Mouse (Mus musculus) retina, postnatal 1 day (tissue): ENCODE measurements around the gene Chit1.

Experiments used
- DNase-seq: peaks from one replicate; pipeline ENCODE4 v3.0.0-alpha.2; 2012

The Chit1 gene

DNA sequence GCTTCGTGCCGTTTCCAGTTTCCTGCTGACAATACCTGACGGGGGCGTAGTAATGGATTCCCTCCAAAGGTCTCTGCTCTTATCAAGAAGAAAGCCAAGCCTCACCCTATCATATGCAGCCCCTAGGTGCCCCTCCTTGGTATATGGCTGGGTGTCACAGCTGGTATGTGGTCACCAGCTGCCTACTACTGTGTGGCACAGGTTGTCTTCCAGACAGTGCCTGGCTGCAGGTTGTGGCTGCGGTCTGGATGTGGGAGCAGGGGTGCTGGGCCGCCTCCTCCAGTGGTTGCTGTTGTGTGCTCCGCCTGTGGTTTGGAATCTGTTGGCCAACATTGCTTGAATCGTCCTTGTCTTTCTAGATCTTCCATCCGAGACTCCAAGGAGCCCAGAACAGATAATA is 39.7 kb downstream of the Chit1 start:
- no peak for DNase-seq

GRCm38 (mm10) chr1:134151655-134152412 is 40.8 kb downstream of the Chit1 start:
- peak; percentile 94 for DNase-seq

DNA sequence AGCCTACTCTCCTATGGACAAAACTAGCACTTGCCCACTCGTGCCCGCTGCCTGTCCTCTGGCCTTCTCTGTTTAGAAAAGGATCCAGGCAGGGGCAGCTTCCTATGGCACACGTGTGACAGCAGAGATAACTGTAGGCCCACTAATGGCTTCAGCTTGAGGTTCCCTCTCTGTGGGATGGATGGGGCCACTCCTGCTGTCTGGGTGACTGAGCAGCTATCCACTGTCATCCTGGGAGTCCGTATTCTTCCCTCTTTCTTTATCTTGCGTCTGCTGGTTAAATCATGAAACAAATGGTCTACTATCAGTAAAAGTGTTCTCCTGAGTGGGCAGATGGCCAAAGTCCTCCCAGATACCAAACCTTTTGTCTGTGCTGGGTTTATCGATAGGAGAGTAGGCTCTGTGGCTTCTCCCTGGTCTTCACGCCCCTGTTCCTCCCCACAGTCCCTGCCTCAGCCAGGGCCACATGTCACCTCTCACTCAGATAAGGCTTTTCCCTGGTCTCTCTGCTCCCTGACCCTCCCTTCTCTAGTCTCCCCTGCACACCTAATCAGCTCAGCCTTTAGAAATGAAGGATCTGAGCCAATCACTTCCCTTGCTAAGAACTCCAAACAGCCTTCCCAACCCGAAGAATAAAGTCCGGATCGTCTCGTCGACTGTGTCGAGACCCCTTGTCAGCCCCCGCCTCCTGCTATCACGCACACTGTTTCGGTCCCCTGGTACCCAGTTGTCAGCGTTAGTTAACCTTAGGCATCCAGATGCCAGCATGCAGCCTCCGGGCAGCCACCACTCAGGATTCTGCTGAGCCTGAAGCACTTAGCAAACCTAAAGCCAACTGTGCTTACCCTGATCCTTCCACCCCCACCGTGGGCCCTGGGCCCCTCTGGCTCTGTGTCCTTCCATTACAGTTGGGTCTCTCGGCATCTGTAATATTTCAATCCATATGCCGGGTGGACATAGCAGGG is 41.9 kb downstream of the Chit1 start:
- no peak for DNase-seq

DNA sequence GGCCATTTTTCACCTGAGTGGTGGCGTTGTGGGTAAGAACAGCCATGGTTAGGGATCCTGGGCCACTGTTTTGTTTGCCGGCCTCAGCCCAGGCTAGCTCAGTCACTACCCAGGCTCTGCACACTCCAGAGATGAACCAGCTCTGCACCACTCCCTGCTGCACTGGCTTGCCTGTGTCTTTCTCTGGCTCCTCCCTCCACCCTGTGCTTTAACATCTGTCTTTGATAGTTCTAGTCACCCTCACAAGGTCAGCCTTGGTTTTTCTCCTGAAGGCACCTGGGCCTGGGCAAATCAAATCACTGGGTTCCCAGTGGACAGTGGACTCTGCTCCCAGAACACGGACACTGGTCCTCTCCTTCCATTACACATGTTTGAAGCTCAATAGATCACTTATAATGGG is 43.1 kb downstream of the Chit1 start:
- DNase-seq = no peak

DNA sequence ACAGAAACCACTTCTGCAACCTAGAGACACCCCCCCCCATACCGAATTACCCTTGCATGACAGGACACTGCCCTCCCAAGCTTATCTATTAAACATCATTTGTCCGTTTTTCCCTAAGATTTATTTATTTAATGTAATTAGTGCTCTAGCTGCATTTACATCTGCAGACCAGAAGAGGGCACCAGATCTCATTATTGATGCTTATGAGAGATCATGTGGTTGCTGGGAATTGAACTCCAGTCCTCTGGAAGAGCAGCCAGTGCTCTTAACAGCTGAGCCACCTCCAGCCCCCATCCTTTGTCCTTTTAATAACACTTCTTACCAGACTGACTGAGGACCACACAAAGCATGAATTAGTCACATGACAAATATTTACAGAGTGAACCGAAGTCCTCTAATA is 43.6 kb downstream of the Chit1 start:
- no peak for DNase-seq

- no peak for DNase-seq
Measured at GRCm38 (mm10) chr1:134160404-134160803, 49.4 kb downstream of the Chit1 start.

DNA sequence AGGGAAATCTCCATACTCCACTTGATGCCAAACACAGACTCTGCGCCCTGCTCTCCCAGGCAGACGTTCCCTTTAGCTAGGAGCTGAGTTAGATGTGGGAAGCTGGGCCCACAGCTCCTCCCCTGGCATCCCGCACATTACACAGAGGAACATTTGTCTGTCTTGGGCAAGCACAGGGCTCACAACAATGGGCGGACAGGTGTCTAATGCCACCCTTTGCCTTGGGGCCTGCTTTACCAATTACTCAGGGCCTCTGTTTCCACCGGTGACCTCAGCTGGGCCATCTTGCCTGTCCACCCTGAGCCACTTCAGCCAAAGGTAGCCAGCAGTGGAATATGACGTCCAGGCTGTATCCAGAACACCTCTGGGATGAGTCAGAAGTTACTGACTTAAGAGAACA is 50.4 kb downstream of the Chit1 start:
- no peak for DNase-seq

DNA sequence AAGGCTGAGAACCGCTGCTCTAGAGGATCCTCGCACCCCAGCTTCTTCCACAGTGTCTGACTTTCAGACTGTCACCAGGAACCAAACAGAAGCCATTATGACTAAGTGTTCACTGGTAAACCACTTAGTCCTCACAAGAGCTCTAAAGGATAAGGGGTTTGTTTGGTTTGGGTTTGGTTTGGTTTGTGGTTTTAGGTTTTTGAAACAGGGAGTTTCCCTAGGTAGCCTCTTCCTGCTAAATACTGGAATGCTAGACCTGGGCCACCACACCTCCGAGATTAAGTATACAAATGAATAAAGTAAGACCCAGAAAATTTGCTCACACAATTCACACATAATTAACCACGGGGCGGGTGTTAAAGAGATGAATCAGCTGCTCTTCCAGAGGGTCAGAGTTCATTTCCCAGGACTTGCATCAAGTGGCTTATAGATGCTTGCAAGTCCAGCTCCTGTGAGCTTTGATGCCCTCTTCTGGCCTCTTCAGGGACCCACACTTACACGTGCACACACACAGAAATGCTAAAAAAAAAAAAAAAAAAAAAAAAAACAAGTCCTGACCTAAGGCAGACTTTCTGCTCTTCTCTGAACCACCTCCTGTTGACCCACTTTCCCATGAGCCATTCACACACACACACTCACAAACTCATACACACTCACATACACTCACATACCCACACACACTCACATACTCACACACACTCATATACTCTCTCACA is 51.6 kb downstream of the Chit1 start:
- DNase-seq = no peak

- DNase-seq = no peak
Measured at GRCm38 (mm10) chr1:134163476-134163875, 52.4 kb downstream of the Chit1 start.

GRCm38 (mm10) chr1:134164454-134164853 is 53.4 kb downstream of the Chit1 start:
- DNase-seq = no peak

DNA sequence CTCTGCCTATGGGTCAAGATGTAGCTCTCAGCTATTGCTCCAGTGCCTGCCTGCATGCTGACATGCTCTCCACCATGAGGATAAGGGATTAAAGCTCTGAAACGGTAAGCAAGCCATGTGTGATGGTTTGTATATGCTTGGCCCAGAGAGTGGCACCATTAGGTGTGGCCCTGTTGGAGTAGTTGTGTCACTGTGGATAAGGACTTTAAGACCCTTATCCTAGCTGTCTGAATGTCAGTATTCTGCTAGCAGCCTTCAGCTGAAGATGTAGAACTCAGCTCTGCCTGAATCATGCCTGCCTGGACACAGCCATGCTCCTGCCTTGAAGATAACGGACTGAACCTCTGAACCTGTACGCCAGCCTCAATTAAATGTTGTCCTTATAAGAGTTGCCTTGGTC is 55.5 kb downstream of the Chit1 start:
- DNase-seq = no peak

DNA sequence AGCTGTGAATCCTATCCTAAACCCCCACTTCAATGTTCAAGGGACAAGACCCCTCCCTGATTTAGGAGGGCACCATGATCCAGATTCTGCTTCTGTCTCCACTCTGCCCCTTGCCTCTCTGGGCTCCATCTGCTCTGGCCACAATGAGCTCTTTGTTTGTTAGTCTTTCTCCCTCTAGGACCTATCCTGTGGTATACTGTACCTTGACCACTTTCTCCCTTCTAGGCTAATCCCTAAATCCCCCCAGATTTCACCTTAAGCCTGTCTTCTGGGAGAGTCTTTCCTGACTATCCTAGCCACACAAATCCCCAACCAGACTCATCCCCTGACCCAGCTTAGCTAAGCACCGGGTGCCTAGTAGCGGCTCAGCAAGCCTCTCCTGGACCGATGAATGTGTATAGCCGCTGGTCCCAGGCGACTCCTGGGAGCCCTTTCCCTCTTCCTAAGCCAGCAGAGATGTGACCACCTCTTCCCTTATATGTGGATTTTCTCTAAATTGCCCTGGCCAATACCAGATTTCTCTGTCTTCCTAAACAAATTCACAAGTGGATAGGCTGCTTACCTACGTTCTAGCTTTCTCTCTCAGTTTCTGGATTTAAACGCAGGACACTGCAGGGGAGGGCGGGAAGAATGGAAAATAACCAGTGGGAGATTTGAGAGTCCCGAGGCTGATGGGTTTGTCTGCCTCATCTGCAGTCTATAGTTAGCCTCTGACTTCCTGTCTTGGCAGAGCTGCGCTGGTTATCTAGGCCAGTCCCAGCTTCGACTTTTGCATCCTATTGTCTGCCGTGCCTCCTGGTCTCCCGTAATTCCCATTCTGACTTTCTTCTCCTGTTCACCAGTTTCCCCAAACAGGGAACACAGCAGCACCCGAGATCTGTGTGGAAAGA is 56.6 kb downstream of the Chit1 start:
- peak; percentile 82 for DNase-seq

DNA sequence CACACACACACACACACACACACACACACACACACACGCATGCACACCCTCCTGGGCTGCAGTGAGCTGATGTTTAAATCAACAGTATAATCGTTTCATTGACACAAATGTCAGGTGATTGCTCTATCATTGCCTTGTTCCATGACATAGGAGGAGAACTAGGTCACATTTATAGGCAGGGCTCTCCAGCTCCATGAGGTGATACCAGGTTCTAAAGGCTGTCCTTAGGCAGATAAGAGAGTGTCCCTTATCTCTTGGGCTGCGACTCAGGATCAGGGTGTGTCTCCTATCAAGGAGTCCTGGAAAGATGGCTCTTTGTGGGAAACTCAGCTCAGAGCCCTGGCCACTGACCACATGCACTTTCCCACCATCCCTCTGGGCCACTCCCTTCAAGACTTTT is 57.5 kb downstream of the Chit1 start:
- DNase-seq = no peak

GRCm38 (mm10) chr1:134168985-134169697 is 58.1 kb downstream of the Chit1 start:
- no peak for DNase-seq

- DNase-seq = no peak
Measured at GRCm38 (mm10) chr1:134173081-134173480, 62.0 kb downstream of the Chit1 start.

DNA sequence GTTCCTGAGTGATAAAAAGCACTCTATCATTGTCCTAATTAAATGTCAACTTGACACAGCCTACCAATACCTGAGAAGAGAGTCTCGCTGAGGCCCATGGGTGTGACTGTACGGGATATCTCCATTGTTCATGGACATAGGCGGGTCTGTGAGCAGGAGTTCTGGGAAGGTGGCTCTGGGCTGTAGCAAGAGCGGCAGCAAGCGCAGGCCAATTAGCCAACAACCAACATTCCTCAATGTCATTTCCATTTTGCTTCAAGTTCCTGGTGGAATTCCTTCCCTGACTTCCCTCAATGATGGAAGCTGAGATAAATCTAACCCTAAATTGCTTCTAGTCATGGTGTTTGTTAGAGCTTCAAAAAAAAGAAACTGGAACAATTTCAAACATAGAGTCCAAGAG is 66.9 kb downstream of the Chit1 start:
- peak; percentile 50 for DNase-seq

GRCm38 (mm10) chr1:134182025-134182424 is 71.0 kb downstream of the Chit1 start, which contains the start of gene Chil1:
Gene Chil1 (plus strand): TSS chr1:134182176.
- DNase-seq = peak; percentile 46

DNA sequence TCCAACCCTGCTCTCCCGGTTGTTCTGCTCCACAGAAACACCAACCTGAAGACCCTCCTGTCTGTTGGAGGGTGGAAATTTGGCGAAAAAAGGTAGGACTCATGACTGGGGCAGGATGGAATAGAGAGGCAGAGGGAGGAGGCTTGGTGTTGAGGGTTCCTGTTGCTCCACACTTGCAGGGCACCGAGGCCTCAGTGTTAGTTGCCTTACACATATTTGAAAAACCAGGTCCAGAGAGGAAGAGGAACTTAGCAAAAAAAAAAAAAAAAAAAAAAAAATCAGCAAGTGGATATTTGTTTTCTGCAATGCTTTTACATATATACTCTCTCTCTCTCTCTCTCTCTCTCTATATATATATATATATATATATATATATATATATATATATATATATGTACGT is 73.0 kb downstream of the Chit1 start:
- no peak for DNase-seq

- no peak for DNase-seq
Measured at GRCm38 (mm10) chr1:134188217-134188616, 77.2 kb downstream of the Chit1 start.

DNA sequence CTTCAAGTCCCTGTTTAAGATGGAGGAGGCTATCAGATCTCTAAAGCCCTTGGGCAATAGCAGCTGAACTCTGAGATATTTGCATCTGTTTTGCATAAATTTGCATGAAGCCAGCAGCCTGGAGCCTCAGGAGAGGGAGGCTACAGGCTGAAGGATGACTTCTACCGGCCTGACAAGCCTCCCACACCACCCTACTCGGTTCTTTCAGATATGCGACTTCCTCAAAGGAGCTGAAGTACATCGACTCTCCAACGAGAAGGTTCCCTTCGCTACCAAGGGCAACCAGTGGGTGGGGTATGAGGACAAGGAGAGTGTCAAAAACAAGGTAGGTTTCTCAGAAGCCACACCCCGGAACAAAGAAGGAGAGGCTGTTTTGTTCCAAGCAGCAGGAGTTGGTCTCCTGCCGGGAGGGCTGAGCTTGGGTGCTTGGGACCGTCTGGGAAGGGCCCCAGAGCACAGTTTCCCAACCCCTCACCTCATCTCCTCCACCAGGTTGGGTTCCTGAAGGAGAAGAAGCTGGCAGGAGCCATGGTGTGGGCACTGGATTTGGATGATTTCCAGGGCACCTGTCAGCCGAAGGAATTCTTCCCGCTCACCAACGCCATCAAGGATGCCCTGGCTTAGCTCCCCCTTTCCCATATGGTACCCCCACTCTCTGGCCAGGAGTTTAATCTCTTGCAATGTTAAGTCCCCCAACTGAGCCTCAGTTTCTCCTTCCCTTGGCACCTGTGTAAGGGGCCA is 78.1 kb downstream of the Chit1 start:
- DNase-seq = peak; percentile 35

DNA sequence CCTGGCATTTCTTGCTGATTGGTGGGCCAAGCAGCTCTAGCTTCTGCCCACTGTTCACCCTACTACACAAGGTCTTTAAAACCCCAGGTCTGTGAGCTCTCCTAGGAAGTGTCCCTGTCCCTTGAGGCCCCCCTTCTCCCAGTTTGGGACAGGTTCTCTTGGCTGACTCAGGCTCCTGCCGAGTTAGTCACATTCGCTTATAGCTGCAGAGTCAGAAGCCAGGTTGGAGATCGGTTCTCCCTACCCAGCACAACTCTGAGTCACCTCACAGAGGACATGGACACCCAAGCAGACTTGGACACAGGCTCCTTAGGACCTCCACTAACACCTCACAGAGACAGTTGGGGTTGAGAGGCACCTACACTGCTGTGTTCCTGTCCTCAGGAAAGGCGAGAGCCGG is 80.2 kb downstream of the Chit1 start:
- DNase-seq = no peak
